Mouse (Mus musculus) ES-Bruce4 (cell line): Measurements from ENCODE around the gene Terb1. TPM values are rescaled to one million over a fixed set of nuclear protein-coding genes. Genes with fewer than 3 reads are reported as not detected.
A peak's percentile ranks its signal among the peaks of the same experiment; 100 is the strongest.

ENCODE experiments used
- H3K27ac ChIP-seq: 2 replicates; pipeline ENCODE4 v1.5.1; 2012; ENCODE audit warnings: low read length, inconsistent platforms; ENCODE audit not compliant: insufficient read depth
- H3K27me3 ChIP-seq: 2 replicates; pipeline ENCODE4 v1.6.1; 2012; ENCODE audit warnings: mild to moderate bottlenecking, low read length, inconsistent platforms; ENCODE audit not compliant: control insufficient read depth, poor library complexity, insufficient read depth, severe bottlenecking
- H3K36me3 ChIP-seq: 2 replicates; pipeline ENCODE4 v1.6.1; 2012; ENCODE audit warnings: inconsistent platforms, mild to moderate bottlenecking, low read length, moderate library complexity; ENCODE audit not compliant: control insufficient read depth, poor library complexity, insufficient read depth, severe bottlenecking
- H3K4me1 ChIP-seq: one replicate; pipeline ENCODE4 v1.8.1; 2011; ENCODE audit warnings: low read length; ENCODE audit not compliant: control insufficient read depth, insufficient read depth
- H3K4me3 ChIP-seq: 2 replicates; pipeline ENCODE4 v1.5.1; 2011; ENCODE audit warnings: low read depth, mild to moderate bottlenecking, low read length
- H3K9ac ChIP-seq: 2 replicates; pipeline ENCODE4 v1.6.1; 2012; ENCODE audit warnings: low read depth, mild to moderate bottlenecking, inconsistent platforms; ENCODE audit not compliant: poor library complexity, severe bottlenecking
- H3K9me3 ChIP-seq: replicated peaks from 2 replicates; pipeline ENCODE4 v1.6.1; 2012; ENCODE audit warnings: mild to moderate bottlenecking, low read length, inconsistent platforms; ENCODE audit not compliant: control insufficient read depth, poor library complexity, insufficient read depth, severe bottlenecking
- CTCF ChIP-seq: IDR thresholded peaks from one replicate; pipeline ENCODE4 v1.8.1; 2011; ENCODE audit warnings: low read depth, low read length
- EP300 ChIP-seq: IDR thresholded peaks from 2 replicates; pipeline ENCODE4 v1.6.1; 2011; ENCODE audit warnings: low read depth, low read length; ENCODE audit not compliant: insufficient read depth
- POLR2A ChIP-seq: IDR thresholded peaks from one replicate; pipeline ENCODE4 v1.8.1; 2011; ENCODE audit warnings: low read length; ENCODE audit not compliant: insufficient read depth
- polyA plus RNA-seq: library from polyadenylated mRNA; stranded (reverse); fragments of >200 nt; gene quantifications from 2 replicates; pipeline ENCODE4 v1.2.4, GENCODE M21; 2011; ENCODE audit warnings: low read depth; ENCODE audit not compliant: missing spikeins, insufficient read depth, insufficient read length

Terb1 gene
- polyA plus RNA-seq, 1 experiment, result 1.5 TPM

DNA sequence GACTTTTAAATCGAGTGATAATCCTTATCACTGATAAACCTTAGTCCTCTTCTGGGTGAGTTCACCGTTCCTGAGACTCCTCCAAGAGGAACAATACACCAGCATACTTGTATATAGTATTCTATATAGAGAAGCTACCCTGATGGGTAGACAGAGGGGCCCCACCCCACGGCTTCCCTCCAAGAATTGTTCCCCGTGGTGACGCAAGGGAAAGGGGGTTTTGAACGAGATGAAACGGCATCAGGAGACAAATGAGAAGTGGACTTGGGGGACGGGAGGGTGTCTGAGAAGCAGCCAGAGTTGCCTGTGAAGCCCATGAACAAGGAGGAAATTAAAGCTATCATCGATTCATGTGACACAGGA lies 25.1 kb upstream of the Terb1 start:
- TF ChIP-seq POLR2A, result no peak
- TF ChIP-seq CTCF, result no peak
- no peak for TF ChIP-seq EP300
- Histone ChIP-seq H3K9ac (peak overlapping the region; percentile 94), H3K4me3 (peak overlapping the region; percentile 40; the same call in 1 of the 2 replicates), H3K9me3 (no peaks in the 10 kb centered on the region), H3K27me3 (peaks cover 2% of the 10 kb centered on the region; the same call in 1 of the 2 replicates), H3K36me3 (peaks cover 10% of the 10 kb centered on the region), H3K4me1 (no peaks in the 10 kb centered on the region), H3K27ac (no peak overlapping the region)

DNA sequence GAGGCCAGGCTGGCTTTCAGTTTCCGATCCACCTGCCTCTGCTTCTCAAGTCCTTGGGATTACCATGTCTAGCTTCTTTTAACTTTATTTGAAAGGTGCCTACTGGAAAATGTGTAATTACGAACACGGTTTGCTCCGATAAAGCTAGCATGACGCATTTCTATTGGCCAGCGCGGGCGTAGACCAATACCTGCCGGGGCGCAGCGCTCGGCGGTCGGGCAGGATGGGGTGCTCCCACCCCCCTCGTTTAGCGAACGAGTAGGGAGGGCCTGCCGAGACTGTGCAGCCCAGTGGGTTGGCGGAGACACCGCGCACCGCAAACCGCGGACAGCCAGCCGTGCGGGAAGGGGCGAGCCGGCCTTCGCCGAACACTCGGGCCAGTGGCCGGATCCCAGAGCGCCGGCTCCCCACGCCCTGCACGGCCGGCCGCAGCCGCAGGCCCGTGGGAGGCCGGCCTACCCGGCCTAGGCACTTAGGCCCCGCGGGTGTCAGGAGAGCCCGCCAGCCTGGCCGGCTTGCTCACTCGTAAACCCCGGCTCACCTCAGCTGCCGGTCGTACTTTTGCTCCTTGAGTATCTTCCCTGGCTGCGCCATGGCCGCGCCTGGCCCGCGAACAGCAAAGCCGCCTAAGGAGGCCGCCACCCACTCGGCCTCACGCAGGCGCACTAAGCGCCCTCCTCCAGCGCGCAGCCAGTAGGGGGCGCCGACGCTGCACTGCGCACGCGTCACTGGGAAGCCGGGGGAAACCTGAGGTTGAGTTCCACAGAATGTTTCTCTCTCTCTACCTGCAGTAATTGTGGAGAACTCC lies 24.5 kb upstream of the Terb1 start, which contains the start of the genes Nae1 and Car7:
Gene Nae1 (minus strand): TSS at position 667 of the 808 bp plus-strand sequence.
Gene Car7 (plus strand): TSS at position 719 of the 808 bp plus-strand sequence.
- H3K36me3 ChIP-seq, result peaks cover 14% of the 10 kb centered on the region
- H3K9ac ChIP-seq, result peak within 1 kb of the TSS; percentile 94
- no peaks in the 10 kb centered on the region for H3K27me3 ChIP-seq
- no peak within 1 kb of the TSS for H3K27ac ChIP-seq
- H3K4me1 ChIP-seq, result no peaks in the 10 kb centered on the region
- peak within 1 kb of the TSS; percentile 88 for H3K4me3 ChIP-seq
- H3K9me3 ChIP-seq, result no peaks in the 10 kb centered on the region
- TF ChIP-seq POLR2A, result peak; percentile 64
- TF ChIP-seq CTCF, result peak; percentile 90
- TF ChIP-seq EP300, result no peak

DNA sequence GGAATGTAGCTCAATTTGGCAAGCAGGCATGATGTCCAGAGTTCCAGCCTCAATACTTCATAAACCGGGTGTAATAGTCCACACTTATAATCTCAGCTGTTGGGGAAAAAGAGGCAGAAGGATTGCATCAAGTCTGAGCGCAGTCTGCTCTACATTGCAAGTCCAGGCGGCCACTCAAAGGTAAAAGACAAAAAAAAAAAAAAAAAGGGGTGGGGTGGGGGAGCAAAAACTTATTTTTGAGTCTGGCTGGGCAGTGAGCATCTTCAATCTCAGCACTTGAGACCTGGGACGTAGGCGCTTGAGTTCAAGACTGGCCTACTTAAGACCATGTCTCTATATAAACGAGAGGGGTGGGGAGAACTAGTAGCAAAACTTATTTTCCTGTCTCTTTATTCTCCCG lies 23.8 kb upstream of the Terb1 start:
- peaks cover 16% of the 10 kb centered on the region for H3K36me3 ChIP-seq
- no peaks in the 10 kb centered on the region for H3K9me3 ChIP-seq
- H3K4me1 ChIP-seq, result no peaks in the 10 kb centered on the region
- no peaks in the 10 kb centered on the region for H3K27me3 ChIP-seq
- TF ChIP-seq CTCF (no peak), POLR2A (no peak), EP300 (no peak)
- H3K27ac ChIP-seq, result no peak overlapping the region
- peak overlapping the region; percentile 88 for H3K4me3 ChIP-seq
- peak overlapping the region; percentile 94 for H3K9ac ChIP-seq

DNA sequence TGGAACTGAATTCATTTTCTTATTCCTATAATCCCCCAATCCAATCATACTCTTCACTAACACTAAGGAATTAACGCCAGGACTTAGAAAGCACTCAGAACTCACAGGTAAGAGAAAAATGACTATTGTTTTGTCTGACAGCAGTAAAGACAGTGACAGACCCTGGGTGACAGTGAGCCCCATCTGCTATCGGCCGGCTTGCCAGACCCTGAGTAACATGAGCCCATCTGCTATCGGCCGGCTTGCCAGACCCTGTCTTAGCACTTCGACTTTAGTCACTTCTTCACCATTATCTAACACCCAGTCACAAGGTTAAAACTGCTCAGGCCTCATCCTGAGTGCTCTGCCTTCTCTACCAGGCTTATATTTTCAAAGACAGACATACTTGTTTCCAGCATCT lies 20.0 kb upstream of the Terb1 start:
- no peaks in the 10 kb centered on the region for H3K4me1 ChIP-seq
- no peaks in the 10 kb centered on the region for H3K27me3 ChIP-seq
- H3K9me3 ChIP-seq, result no peaks in the 10 kb centered on the region
- H3K27ac ChIP-seq, result no peak overlapping the region
- H3K9ac ChIP-seq, result no peak overlapping the region
- peaks cover 28% of the 10 kb centered on the region for H3K36me3 ChIP-seq
- TF ChIP-seq POLR2A, result no peak
- no peak for TF ChIP-seq CTCF
- TF ChIP-seq EP300, result no peak
- no peak overlapping the region for H3K4me3 ChIP-seq

DNA sequence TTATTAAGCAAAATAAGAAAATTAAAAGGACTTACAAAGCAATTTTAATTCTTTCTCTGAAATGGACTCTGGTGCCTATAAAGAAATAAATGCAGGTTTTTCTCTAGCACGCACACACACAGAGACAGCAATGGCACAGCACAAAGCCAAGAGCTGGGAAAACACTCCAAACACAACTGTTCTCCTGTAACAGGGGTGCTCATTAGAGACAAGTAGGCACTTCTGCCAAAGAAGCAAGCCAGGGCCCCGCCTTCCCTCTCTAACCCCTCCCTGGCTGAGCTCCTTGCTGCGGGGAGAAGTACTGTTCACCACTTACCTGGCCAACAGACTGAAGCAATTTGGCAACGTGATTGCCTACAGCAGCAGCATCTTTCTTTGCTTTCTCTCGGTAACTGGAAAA lies 8.2 kb upstream of the Terb1 start:
- H3K4me1 ChIP-seq, result no peaks in the 10 kb centered on the region

DNA sequence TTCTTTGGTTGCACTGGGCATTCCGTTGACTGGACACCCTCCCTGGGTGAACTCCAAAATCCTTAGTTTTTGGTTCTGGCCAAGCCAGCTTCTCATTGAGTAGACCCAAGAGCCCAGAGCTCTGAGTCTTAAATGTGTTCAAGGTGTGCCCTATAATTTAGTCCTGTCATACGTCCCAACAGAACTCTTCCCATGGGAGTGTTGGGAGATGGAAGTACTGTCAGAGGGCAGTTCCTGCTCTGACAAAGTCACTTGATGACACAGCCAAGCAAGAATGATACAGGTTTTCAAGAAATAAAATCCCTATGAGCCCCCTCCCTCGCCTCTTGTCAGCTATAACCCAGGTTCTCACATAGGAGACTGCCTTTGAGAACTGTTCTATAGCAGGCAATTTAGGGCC lies 424 bp upstream of the Terb1 start:
- TF ChIP-seq POLR2A, result no peak
- no peak for TF ChIP-seq EP300
- no peak for TF ChIP-seq CTCF

More for the DNA sequence above, 8.2 kb upstream of the Terb1 start:
- Histone ChIP-seq H3K9me3 (no peaks in the 10 kb centered on the region), H3K27me3 (no peaks in the 10 kb centered on the region), H3K27ac (no peak overlapping the region), H3K36me3 (peaks cover 51% of the 10 kb centered on the region), H3K9ac (no peak overlapping the region), H3K4me3 (no peak overlapping the region)
- no peak for TF ChIP-seq EP300

More for the DNA sequence above, 424 bp upstream of the Terb1 start:
- Histone ChIP-seq H3K27me3 (no peaks in the 10 kb centered on the region), H3K9me3 (peaks cover 2% of the 10 kb centered on the region; the same call in 1 of the 2 replicates), H3K4me3 (no peak overlapping the region), H3K27ac (no peak overlapping the region), H3K4me1 (no peaks in the 10 kb centered on the region), H3K9ac (no peak overlapping the region), H3K36me3 (peaks cover 14% of the 10 kb centered on the region)
